Mouse (Mus musculus) heart, postnatal 14 days (tissue): ENCODE measurements around the gene Ptms. TPM values are rescaled to one million over a fixed set of nuclear protein-coding genes. Genes with fewer than 3 reads are reported as not detected.

Experiments used
- DNase-seq, 2 experiments: peaks; one replicate each; pipeline ENCODE4 v3.0.0; 2021 to 2022
- intact Hi-C: fragments of 180-260 bp; cut with DNase I; formaldehyde crosslinking; loops from one replicate; pipeline ENCODE4 v1.15.1; 2025
- total RNA-seq, 2 experiments: library from RNA; stranded (reverse); gene quantifications; 2 replicates each; pipeline ENCODE4 v1.2.3; 2021

Gene Ptms
- total RNA-seq, 2 experiments from 2014 or later: 369 to 378 TPM

GRCm38 (mm10) chr6:124931525-124932313 lies 11.8 kb upstream of the Ptms start:
- peak in 1 of 2 experiments; percentile 49 for DNase-seq
- intact Hi-C loops: loop anchor here (2.0 to 10.0 kb wide), 2 partner anchors 33 to 153 kb away; partner anchors contain the start of gene Cops7a

DNA sequence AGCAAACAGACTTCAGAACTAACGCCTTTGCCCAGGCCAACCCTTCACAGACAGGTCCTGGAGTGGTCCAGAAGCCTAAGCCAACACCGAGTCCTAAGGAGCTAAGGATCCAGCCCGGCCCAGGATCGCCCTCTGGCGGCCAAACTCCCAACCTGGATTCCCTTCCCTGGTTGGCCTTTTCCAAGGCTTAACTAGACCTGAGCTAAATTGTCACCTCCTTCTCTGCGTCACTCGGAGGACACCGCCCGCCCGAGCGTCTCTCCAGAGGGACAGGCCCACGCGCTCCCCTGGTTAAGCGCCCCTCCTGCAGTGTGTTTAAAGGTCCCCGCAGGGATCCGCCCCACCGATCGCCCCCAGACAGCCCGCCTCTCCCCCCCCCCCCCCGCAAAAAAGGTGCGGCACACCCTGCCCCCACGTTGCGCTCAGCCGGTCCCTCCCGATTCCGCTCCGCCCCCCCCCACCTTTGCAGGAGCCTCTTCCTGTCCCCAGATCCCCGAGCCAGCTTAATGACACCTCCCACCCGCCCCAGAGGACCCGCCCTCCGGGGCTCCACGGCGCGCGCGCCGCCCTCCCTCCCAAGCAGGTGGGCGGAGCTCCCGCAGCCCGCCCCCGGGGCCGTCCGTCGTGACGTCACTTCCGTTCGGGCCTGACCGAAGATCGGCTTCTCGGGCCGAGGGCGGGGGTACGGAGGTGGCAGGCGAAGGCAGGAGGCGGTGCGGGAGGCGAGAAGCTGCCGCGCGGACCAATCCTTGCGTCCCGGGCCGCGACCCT lies 11.0 kb upstream of the Ptms start, which contains the start of gene Mlf2:
Gene Mlf2 (plus strand): TSS at position 633 of the 771 bp plus-strand sequence.
- intact Hi-C loops: loop anchor here (1.0 to 10.0 kb wide), 4 partner anchors 14 to 154 kb away; no protein-coding TSS in a partner anchor
- DNase-seq: peak; percentile 99 to 100

DNA sequence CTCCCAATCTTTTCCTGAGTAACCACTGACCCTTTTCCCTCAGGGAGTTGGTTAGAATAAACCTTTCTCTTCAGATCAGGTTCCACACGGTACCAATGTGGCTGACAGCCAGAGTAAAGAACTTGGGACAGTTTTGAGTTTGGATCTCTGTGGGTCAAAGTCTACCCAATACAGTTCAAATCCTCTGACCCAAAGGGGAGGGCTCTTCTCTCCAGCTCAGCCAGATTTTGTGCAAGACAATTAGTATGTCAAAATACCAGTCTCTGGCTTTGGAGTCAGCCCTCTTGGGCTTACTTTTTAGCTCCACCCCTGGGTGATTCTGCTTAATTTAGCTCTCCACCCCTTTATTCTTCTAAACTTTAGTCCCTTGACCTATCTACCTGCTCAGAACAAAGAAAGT lies 10.3 kb upstream of the Ptms start:
- intact Hi-C loops: loop anchor here (1.0 to 10.0 kb wide), 4 partner anchors 13 to 155 kb away; no protein-coding TSS in a partner anchor

GRCm38 (mm10) chr6:124925941-124926340 lies 6.0 kb upstream of the Ptms start:
- DNase-seq: peak in 1 of 2 experiments; percentile 71
- intact Hi-C loops: no loop called here

More for the DNA sequence above, 10.3 kb upstream of the Ptms start:
- peak in 1 of 2 experiments; percentile 15 for DNase-seq

- intact Hi-C loops: no loop called here
- DNase-seq: no peak
These were observed 5.4 kb upstream of the Ptms start for GRCm38 (mm10) chr6:124925173-124925793.

GRCm38 (mm10) chr6:124921539-124921938 lies 1.6 kb upstream of the Ptms start:
- intact Hi-C loops: no loop called here
- DNase-seq: no peak

DNA sequence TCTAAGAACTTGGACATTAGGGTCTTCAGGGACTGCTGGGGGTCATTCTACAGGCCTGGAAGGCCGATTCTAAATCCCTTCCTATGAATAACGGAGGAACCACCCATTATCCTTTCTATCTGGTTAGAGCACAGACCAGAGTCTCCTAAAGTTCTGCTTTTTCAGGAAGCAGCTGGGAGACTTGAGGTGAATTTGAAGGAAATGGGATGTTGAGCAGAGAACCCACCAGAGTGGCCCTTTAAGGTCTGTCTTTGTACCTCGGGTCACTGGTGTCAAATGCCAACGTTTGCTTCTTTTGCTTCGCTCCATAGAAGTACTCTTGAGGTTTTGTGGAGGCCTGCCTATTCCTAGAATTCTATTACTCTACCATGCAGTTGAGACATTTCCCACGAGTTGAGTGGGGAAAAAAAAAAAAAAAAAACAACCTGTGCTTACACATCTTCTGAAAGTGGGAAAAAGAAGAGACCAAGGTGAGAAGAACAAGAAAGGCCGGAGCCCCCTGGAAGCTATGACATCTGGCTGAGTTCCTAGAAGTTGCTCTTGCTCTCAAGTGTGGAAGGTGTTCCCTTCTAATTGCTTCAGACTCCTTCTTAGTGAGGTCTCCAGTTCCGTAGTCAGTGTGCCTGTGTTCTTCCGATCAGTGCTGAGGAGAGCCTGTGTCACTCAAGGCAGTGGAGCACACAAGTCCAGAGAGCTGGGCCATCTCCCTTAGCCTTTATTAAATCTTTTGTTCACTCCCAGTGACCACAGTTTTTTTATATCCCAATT lies 599 bp upstream of the Ptms start:
- intact Hi-C loops: no loop called here
- DNase-seq: no peak

- DNase-seq: peak in 1 of 2 experiments; percentile 15
These were observed 844 bp downstream of the Ptms start for GRCm38 (mm10) chr6:124918890-124919627.

GRCm38 (mm10) chr6:124918331-124918690 lies 1.6 kb downstream of the Ptms start:
- no peak for DNase-seq
- intact Hi-C loops: loop anchor here (5.0 kb wide), 1 partner anchor 119 kb away; the partner anchor contains the start of gene Ing4

More at GRCm38 (mm10) chr6:124918890-124919627, 844 bp downstream of the Ptms start:
- intact Hi-C loops: loop anchor here (5.0 kb wide), 1 partner anchor 118 kb away; the partner anchor contains the start of gene Ing4

GRCm38 (mm10) chr6:124917518-124918330 lies 2.2 kb downstream of the Ptms start:
- intact Hi-C loops: loop anchor here (1.0 to 5.0 kb wide), 2 partner anchors 13 to 120 kb away; partner anchors contain the start of gene Ing4
- peak; percentile 91 to 95 for DNase-seq

GRCm38 (mm10) chr6:124916695-124917517 lies 3.0 kb downstream of the Ptms start:
- intact Hi-C loops: loop anchor here (1.0 to 5.0 kb wide), 2 partner anchors 13 to 120 kb away; partner anchors contain the start of gene Ing4
- DNase-seq: peak; percentile 98

DNA sequence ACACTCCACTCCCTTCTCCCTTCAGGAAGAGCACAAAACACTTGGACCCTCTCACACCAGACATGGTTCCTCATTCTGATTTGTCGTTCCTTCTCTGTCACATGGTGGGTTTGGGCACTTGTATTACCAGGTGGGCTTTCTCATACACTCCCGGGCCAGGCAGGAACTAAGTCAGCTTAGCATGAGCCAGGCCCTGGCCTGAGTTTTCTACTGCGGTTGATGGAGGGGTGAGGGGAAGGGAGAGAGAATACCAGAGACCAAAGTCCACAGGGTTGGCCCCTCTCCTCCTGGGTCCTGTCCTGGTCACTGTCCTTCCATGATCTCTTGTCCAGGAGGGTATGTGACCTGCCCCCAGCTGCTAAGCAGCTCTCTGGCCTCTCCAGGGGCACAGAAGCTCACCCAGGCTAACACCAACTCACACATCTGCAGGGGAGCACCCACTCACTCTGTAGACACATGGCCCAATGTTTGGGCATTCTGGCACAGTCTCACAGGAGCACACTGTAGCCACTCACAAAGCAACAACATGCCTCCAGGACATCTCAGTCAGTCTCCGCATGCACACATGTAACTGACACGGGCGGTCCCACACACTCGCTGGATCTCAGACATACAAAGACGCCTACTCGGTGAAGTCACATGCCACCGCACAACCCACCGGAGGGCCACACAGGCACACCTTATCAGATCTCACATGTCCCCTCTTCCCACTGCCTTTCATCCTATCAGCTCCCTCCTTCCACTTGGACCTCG lies 3.8 kb downstream of the Ptms start:
- DNase-seq: peak in 1 of 2 experiments; percentile 25
- intact Hi-C loops: loop anchor here (5.0 kb wide), 1 partner anchor 121 kb away; the partner anchor contains the start of gene Ing4

- intact Hi-C loops: loop anchor here (5.0 kb wide), 1 partner anchor 122 kb away; the partner anchor contains the start of gene Ing4
- peak in 1 of 2 experiments; percentile 9 for DNase-seq
These were observed 4.6 kb downstream of the Ptms start for GRCm38 (mm10) chr6:124915160-124915941.

DNA sequence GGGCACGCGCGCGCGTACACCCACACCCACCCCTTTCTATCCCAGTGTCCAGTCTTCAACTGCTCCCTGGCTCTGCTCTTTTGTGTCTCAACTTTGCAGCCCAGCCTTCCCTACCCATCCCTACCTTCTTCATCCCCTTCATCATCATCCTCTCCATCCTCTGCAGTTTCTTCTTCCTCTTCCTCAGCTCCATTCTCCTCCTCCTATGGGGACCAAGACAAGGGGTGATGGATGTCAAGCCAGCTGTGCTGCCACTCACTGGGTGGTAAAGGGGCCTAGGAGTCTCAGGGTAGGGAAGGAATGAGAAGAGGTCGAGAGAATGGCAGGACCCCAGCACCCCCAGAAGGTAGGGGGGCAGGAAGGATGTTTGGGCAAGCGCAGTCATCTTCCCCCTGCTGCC lies 5.4 kb downstream of the Ptms start:
- DNase-seq: no peak
- intact Hi-C loops: no loop called here

DNA sequence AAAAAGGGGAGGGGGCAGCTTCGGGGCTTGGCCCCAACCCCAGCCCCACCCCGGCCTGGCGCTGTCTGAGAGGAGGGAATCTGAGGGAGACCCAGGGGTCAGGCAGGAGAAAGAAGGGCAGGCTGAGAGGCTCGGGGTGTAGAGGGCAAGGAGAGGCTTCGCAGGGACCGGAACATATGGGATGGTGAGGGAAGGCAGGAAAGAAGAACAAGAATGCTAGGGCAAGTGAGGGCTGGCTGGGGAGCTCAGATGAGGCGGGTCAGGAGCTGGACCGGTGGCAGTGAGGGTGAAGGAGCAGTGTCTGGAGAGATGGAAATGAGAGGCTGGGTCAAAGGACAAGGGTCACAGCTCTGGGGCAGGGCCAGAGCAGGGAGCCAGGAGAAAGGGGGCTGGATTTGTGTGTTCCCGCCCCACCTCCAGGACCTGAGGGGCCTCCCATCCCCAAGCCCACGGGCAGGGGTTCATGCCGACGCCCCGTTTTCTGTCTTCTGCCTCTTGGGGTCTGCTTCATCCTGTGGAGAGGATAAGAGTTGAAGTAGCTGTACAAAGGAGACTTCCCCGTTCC lies 6.1 kb downstream of the Ptms start:
- DNase-seq: no peak
- intact Hi-C loops: no loop called here
